Mouse (Mus musculus) CH12.LX (cell line): Measurements from ENCODE around the gene Schip1. TPM values are rescaled to one million over a fixed set of nuclear protein-coding genes. Genes with fewer than 3 reads are reported as not detected.

ENCODE experiments used
- DNase-seq: peaks from one replicate; pipeline ENCODE4 v3.0.0-alpha.2; 2013; ENCODE audit errors: extremely low read depth
- H3K27ac ChIP-seq: 2 replicates; pipeline ENCODE4 v1.5.1; 2012; ENCODE audit warnings: low read depth, mild to moderate bottlenecking, control low read depth, moderate library complexity; ENCODE audit not compliant: insufficient read depth
- H3K27me3 ChIP-seq: replicated peaks from 2 replicates; pipeline ENCODE3; 2012; ENCODE audit warnings: inconsistent platforms
- H3K36me3 ChIP-seq, 2 experiments: replicated peaks in 1 of 2; 2 replicates each; pipeline versions ENCODE3 to v1.6.1; 2012; ENCODE audit warnings: inconsistent platforms in 1 of 2, low read length in 1 of 2, mild to moderate bottlenecking in 1 of 2, mixed read lengths in 1 of 2, moderate library complexity in 1 of 2; ENCODE audit not compliant: control insufficient read depth in 1 of 2, insufficient read depth in 1 of 2
- H3K4me1 ChIP-seq, 2 experiments: 2 replicates each; pipeline ENCODE4 v1.6.1; 2012; ENCODE audit warnings: inconsistent platforms in 1 of 2, moderate library complexity in 1 of 2; ENCODE audit not compliant: insufficient read depth in 2 of 2, control insufficient read depth in 1 of 2
- H3K4me2 ChIP-seq: 2 replicates; pipeline ENCODE4 v1.6.1; 2012; ENCODE audit warnings: low read depth, mild to moderate bottlenecking, control low read depth; ENCODE audit not compliant: poor library complexity, insufficient read depth, severe bottlenecking
- H3K4me3 ChIP-seq, 3 experiments: fragments of 150-350 bp in 1 of 3; sonication (generic) in 1 of 3; replicated peaks in 1 of 3; 2 replicates each; pipeline versions ENCODE3 to v1.5.1; 2011 to 2012; ENCODE audit warnings: low read depth in 2 of 3, low read length in 2 of 3, mild to moderate bottlenecking in 2 of 3, moderate library complexity in 2 of 3, control low read depth in 1 of 3, improper control_type of control experiment in 1 of 3, inconsistent platforms in 1 of 3, mixed read lengths in 1 of 3; ENCODE audit not compliant: poor library complexity in 1 of 3
- H3K79me2 ChIP-seq: replicated peaks from 2 replicates; pipeline ENCODE4 v1.6.1; 2012; ENCODE audit warnings: mild to moderate bottlenecking, moderate library complexity; ENCODE audit not compliant: control insufficient read depth, poor library complexity, insufficient read depth, severe bottlenecking; ENCODE audit errors: extremely low read depth
- H3K9ac ChIP-seq: 2 replicates; pipeline ENCODE4 v1.6.1; 2012; ENCODE audit warnings: low read depth, mild to moderate bottlenecking, control low read depth, moderate library complexity; ENCODE audit not compliant: insufficient read depth
- H3K9me3 ChIP-seq: replicated peaks from 2 replicates; pipeline ENCODE3; 2012; ENCODE audit warnings: low read length, inconsistent platforms, mixed read lengths
- BHLHE40 ChIP-seq: IDR thresholded peaks from 2 replicates; pipeline ENCODE4 v1.6.1; 2011; ENCODE audit warnings: mild to moderate bottlenecking, low read depth, low read length, improper control_type of control experiment
- CHD2 ChIP-seq: IDR thresholded peaks from 2 replicates; pipeline ENCODE4 v1.6.1; 2011; ENCODE audit warnings: low read length, improper control_type of control experiment
- ELF1 ChIP-seq: IDR thresholded peaks from 2 replicates; pipeline ENCODE4 v1.6.1; 2014; ENCODE audit warnings: low read depth, mild to moderate bottlenecking, inconsistent platforms, low read length, improper control_type of control experiment
- ETS1 ChIP-seq: conservative IDR thresholded peaks from 2 replicates; pipeline ENCODE4 v1.6.1; 2012; ENCODE audit warnings: low read depth, mild to moderate bottlenecking, inconsistent platforms, low read length, improper control_type of control experiment, moderate library complexity
- GABPA ChIP-seq: IDR thresholded peaks from 2 replicates; pipeline ENCODE4 v1.6.1; 2012; ENCODE audit warnings: low read depth, low read length, improper control_type of control experiment, inconsistent platforms; ENCODE audit not compliant: insufficient replicate concordance
- HCFC1 ChIP-seq: IDR thresholded peaks from 2 replicates; pipeline ENCODE4 v1.6.1; 2012; ENCODE audit warnings: low read depth, mild to moderate bottlenecking, inconsistent platforms, low read length, improper control_type of control experiment
- JUN ChIP-seq: IDR thresholded peaks from 2 replicates; pipeline ENCODE4 v1.6.1; 2011; ENCODE audit warnings: low read depth, mild to moderate bottlenecking, low read length, improper control_type of control experiment, moderate library complexity; ENCODE audit not compliant: insufficient read depth
- KAT2A ChIP-seq: IDR thresholded peaks from 2 replicates; pipeline ENCODE4 v1.6.1; 2012; ENCODE audit warnings: low read length, improper control_type of control experiment, inconsistent platforms; ENCODE audit not compliant: insufficient replicate concordance
- MAFK ChIP-seq: IDR thresholded peaks from 2 replicates; pipeline ENCODE4 v1.6.1; 2011; ENCODE audit warnings: low read length, improper control_type of control experiment; ENCODE audit not compliant: insufficient replicate concordance
- MAX ChIP-seq: IDR thresholded peaks from 2 replicates; pipeline ENCODE4 v1.6.1; 2011; ENCODE audit warnings: low read length, improper control_type of control experiment
- MAZ ChIP-seq: IDR thresholded peaks from 2 replicates; pipeline ENCODE4 v1.6.1; 2012; ENCODE audit warnings: low read depth, mild to moderate bottlenecking, inconsistent platforms, low read length, improper control_type of control experiment, moderate library complexity
- MEF2A ChIP-seq: IDR thresholded peaks from 2 replicates; pipeline ENCODE4 v1.6.1; 2014; ENCODE audit warnings: low read depth, mild to moderate bottlenecking, inconsistent platforms, low read length, improper control_type of control experiment, borderline replicate concordance
- MXI1 ChIP-seq: IDR thresholded peaks from 2 replicates; pipeline ENCODE4 v1.6.1; 2011; ENCODE audit warnings: mild to moderate bottlenecking, low read depth, low read length, improper control_type of control experiment
- MYC ChIP-seq: IDR thresholded peaks from 2 replicates; pipeline ENCODE4 v1.6.1; 2011; ENCODE audit warnings: low read depth, mild to moderate bottlenecking, improper control_type of control experiment, low read length
- NRF1 ChIP-seq: IDR thresholded peaks from 2 replicates; pipeline ENCODE4 v1.6.1; 2014; ENCODE audit warnings: low read depth, mild to moderate bottlenecking, inconsistent platforms, low read length, improper control_type of control experiment, moderate library complexity
- PAX5 ChIP-seq: IDR thresholded peaks from 2 replicates; pipeline ENCODE4 v1.6.1; 2012; ENCODE audit warnings: low read length, inconsistent platforms, mixed read lengths
- POLR2A ChIP-seq: IDR thresholded peaks from 2 replicates; pipeline ENCODE4 v1.6.1; 2011; ENCODE audit warnings: low read depth, mild to moderate bottlenecking, improper control_type of control experiment, low read length
- RAD21 ChIP-seq: IDR thresholded peaks from 2 replicates; pipeline ENCODE4 v1.6.1; 2011; ENCODE audit warnings: low read depth, mild to moderate bottlenecking, low read length, improper control_type of control experiment, moderate library complexity
- TBP ChIP-seq: conservative IDR thresholded peaks from 2 replicates; pipeline ENCODE4 v1.6.1; 2011; ENCODE audit warnings: low read depth, low read length, improper control_type of control experiment
- TCF12 ChIP-seq: IDR thresholded peaks from 2 replicates; pipeline ENCODE4 v1.6.1; 2014; ENCODE audit warnings: low read depth, mild to moderate bottlenecking, inconsistent platforms, low read length, improper control_type of control experiment
- UBTF ChIP-seq: IDR thresholded peaks from 2 replicates; pipeline ENCODE4 v1.6.1; 2012; ENCODE audit warnings: low read depth, mild to moderate bottlenecking, inconsistent platforms, low read length, improper control_type of control experiment, moderate library complexity
- USF2 ChIP-seq: conservative IDR thresholded peaks from 2 replicates; pipeline ENCODE4 v1.6.1; 2011; ENCODE audit warnings: low read depth, low read length, improper control_type of control experiment
- ZKSCAN1 ChIP-seq: IDR thresholded peaks from 2 replicates; pipeline ENCODE4 v1.6.1; 2012; ENCODE audit warnings: low read depth, inconsistent platforms, low read length, improper control_type of control experiment, borderline replicate concordance
- ZMIZ1 ChIP-seq: IDR thresholded peaks from 2 replicates; pipeline ENCODE4 v1.6.1; 2012; ENCODE audit warnings: low read depth, mild to moderate bottlenecking, inconsistent platforms, low read length, improper control_type of control experiment
- ZNF384 ChIP-seq: IDR thresholded peaks from 2 replicates; pipeline ENCODE4 v1.6.1; 2012; ENCODE audit warnings: low read depth, low read length, improper control_type of control experiment, inconsistent platforms
- dilution Hi-C: fragments of 300-500 bp; cut with MboI; formaldehyde crosslinking; loops from 2 replicates; pipeline ENCODE4 v1.14.3; 2020; ENCODE audit warnings: low sequenced_read_pairs; ENCODE audit not compliant: extremely low pct_unique_long_range_greater_than_20kb, extremely low pct_ligation_motif_present
- in situ Hi-C: fragments of 300-500 bp; cut with MboI; formaldehyde crosslinking; loops from 3 replicates; pipeline ENCODE4 v1.14.3; 2019; ENCODE audit warnings: low sequenced_read_pairs, low pct_ligation_motif_present, low pct_unique_long_range_greater_than_20kb, mixed read lengths
- polyA plus RNA-seq: library from polyadenylated mRNA; unstranded; fragments of >175 nt; gene quantifications from 2 replicates; pipeline ENCODE4 v1.2.1, GENCODE M21; 2012; ENCODE audit warnings: low read depth; ENCODE audit not compliant: insufficient read length
- total RNA-seq, 2 experiments: library from RNA; depleted of rRNA; stranded (reverse); fragments of 300-350 nt in 1 of 2; fragments of >200 nt in 1 of 2; gene quantifications; 2 replicates each; pipeline ENCODE4 v1.2.3; 2012 to 2014

Gene Schip1
- total and polyA plus RNA-seq, 3 experiments = 0.25 to 0.36 TPM; not detected in 1

GRCm38 (mm10) chr3:68647282-68647681 lies 582.7 kb downstream of the Schip1 start:
- peaks cover 4% of the 10 kb centered on the region for H3K9me3 ChIP-seq
- peaks cover 0 to 21% of the 10 kb centered on the region in 2 experiments; a peak in 2 of 4 replicates for H3K4me1 ChIP-seq
- no peak overlapping the region for H3K9ac ChIP-seq
- no peaks in the 10 kb centered on the region for H3K36me3 ChIP-seq
- no peaks in the 10 kb centered on the region for H3K79me2 ChIP-seq
- no peak overlapping the region for H3K4me3 ChIP-seq
- H3K4me2 ChIP-seq = no peak overlapping the region
- in situ Hi-C loops = no loop called here
- dilution Hi-C loops = no loop called here
- DNase-seq = no peak
- no peaks in the 10 kb centered on the region for H3K27me3 ChIP-seq
- TF ChIP-seq UBTF (no peak), ELF1 (no peak), TCF12 (no peak), BHLHE40 (no peak), GABPA (no peak), POLR2A (no peak), CHD2 (no peak), ZKSCAN1 (no peak), NRF1 (no peak), MXI1 (no peak), ZNF384 (no peak), KAT2A (no peak), ETS1 (no peak), MAFK (no peak), TBP (no peak), USF2 (no peak)
- H3K27ac ChIP-seq = no peak overlapping the region

GRCm38 (mm10) chr3:68650251-68650650 lies 585.6 kb downstream of the Schip1 start:
- H3K27me3 ChIP-seq = no peaks in the 10 kb centered on the region
- in situ Hi-C loops = loop anchor here (5.0 kb wide), 1 partner anchor 42 kb away; the partner anchor contains the start of gene Il12a
- no peaks in the 10 kb centered on the region for H3K9me3 ChIP-seq
- H3K4me3 ChIP-seq = no peak overlapping the region
- H3K36me3 ChIP-seq = no peaks in the 10 kb centered on the region
- no peak overlapping the region for H3K4me2 ChIP-seq
- TF ChIP-seq TBP = no peak
- TF ChIP-seq MAFK = no peak
- TF ChIP-seq USF2 = no peak
- no peak for TF ChIP-seq KAT2A
- no peak for TF ChIP-seq TCF12
- TF ChIP-seq CHD2 = no peak
- TF ChIP-seq ZMIZ1 = no peak
- TF ChIP-seq MAX = no peak
- no peak for TF ChIP-seq MXI1
- TF ChIP-seq HCFC1 = no peak
- TF ChIP-seq UBTF = no peak
- TF ChIP-seq PAX5 = no peak
- no peak for TF ChIP-seq JUN
- no peak for TF ChIP-seq NRF1
- no peak for TF ChIP-seq MAZ
- no peak for TF ChIP-seq RAD21
- TF ChIP-seq MYC = no peak
- no peak for TF ChIP-seq MEF2A
- TF ChIP-seq BHLHE40 = no peak
- dilution Hi-C loops = no loop called here
- no peaks in the 10 kb centered on the region for H3K79me2 ChIP-seq
- H3K9ac ChIP-seq = no peak overlapping the region
- peaks cover 0 to 21% of the 10 kb centered on the region in 2 experiments; a peak in 2 of 4 replicates for H3K4me1 ChIP-seq
- no peak overlapping the region for H3K27ac ChIP-seq
- DNase-seq = no peak
